Mouse (Mus musculus) macrophage (primary cell): Measurements from ENCODE around the gene Snrk. TPM values are rescaled to one million over a fixed set of nuclear protein-coding genes. Genes with fewer than 3 reads are reported as not detected.

Experiments used
- H3K27ac ChIP-seq: fragments of 350-480 bp; formaldehyde crosslinking; 2 replicates; pipeline ENCODE4 v1.9.0; 2021
- H3K36me3 ChIP-seq: fragments of 350-480 bp; formaldehyde crosslinking; 2 replicates; pipeline ENCODE4 v1.9.0; 2021; ENCODE audit errors: inconsistent target
- H3K4me3 ChIP-seq: fragments of 350-480 bp; formaldehyde crosslinking; 2 replicates; pipeline ENCODE4 v1.9.0; 2021; ENCODE audit errors: inconsistent target
- H3K79me2 ChIP-seq: fragments of 350-480 bp; formaldehyde crosslinking; 2 replicates; pipeline ENCODE4 v1.9.0; 2021; ENCODE audit errors: inconsistent target
- WGBS: methylation state at CpG from one replicate; pipeline ENCODE4 v1.1.7; 2026; ENCODE audit warnings: inconsistent platforms; ENCODE audit not compliant: missing documents; 5-methylcytosine and 5-hydroxymethylcytosine counted together
- polyA plus RNA-seq: library from polyadenylated mRNA; stranded (reverse); fragments of 250-400 nt; gene quantifications from 3 replicates; pipeline ENCODE4 v1.2.4, GENCODE M21; 2018; ENCODE audit warnings: inconsistent platforms

Snrk gene
- polyA plus RNA-seq, 1 experiment from 2014 or later = 37.8 TPM

DNA sequence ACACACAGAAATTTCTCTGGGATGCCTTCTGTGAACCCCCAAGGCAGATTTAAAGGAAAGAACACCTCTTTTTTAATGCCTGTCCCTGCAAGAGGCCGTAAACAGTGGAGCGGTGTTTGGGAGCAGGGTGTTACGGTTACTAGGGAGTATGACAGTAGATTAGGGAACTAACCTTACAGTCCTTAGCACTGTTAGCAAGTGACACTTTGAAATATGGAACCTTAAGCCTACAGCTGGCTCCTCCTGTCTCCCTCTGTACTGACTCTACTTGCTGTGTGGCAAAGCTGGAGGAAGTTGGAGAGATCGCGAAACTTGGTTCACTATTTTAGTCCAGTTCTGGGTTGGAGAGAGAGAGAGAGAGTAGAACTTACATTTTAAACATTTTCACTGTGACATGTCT lies 5.0 kb downstream of the Snrk start:
- H3K79me2 ChIP-seq = peaks cover 89% of the 10 kb centered on the region
- no peak overlapping the region for H3K27ac ChIP-seq
- no peaks in the 10 kb centered on the region for H3K36me3 ChIP-seq
- H3K4me3 ChIP-seq = no peak overlapping the region
- WGBS = 16% methylated on average over 5 of the region's 5 CpGs

DNA sequence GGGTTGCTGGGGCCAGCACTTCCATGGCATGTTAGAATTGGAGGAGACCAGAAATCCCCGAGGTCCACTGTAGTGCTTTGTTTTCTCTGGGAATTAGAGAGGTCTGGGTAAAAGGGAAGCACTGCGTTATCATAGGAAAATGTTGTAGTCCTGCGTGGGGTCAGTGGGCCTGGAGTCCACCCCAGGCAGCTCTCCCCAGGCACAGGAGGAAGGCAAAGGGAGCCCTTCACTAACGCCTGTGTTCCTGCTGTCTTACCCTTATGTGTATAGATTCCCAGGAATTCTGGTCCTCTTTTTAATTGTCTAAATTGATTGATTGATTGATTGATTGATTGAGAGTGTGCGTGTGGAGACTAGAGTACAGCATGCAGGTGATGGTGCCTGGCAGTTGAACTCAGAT lies 6.1 kb downstream of the Snrk start:
- Histone ChIP-seq H3K36me3 (no peaks in the 10 kb centered on the region), H3K27ac (no peak overlapping the region), H3K79me2 (peaks cover 94% of the 10 kb centered on the region), H3K4me3 (no peak overlapping the region)
- 88% methylated on average over 5 of the region's 5 CpGs for WGBS

DNA sequence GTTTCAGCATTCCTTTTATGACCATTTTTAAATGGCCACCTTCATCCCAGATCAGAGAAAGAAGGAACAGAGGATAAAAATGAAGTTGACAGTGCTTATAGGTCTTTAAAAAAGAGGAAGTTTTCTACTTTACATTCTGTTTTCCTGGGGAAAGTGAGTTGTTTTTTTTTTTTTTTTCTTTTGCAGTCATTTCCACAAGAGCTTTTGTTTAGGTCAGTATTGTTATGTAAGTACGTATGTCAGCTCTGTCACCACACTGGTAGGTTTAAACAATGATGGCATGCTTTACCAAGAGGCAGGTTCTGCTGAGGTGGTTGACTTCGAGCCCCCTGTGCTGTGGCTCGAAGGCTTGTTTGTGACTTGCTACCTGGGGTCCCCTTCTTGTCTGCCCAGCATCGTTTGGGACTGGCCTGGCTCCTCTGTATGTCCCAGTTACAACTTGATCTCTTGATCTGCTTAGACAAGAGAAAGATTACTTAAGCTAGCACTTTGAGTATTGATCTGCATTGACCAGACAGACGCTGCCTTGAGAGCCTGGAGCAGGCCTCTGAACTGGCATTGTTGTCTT lies 8.7 kb downstream of the Snrk start:
- 59% methylated on average over 5 of the region's 5 CpGs for WGBS
- Histone ChIP-seq H3K27ac (peak overlapping the region; percentile 15; the same call in 1 of the 2 replicates), H3K4me3 (no peak overlapping the region), H3K36me3 (no peaks in the 10 kb centered on the region), H3K79me2 (peaks cover 94% of the 10 kb centered on the region)

DNA sequence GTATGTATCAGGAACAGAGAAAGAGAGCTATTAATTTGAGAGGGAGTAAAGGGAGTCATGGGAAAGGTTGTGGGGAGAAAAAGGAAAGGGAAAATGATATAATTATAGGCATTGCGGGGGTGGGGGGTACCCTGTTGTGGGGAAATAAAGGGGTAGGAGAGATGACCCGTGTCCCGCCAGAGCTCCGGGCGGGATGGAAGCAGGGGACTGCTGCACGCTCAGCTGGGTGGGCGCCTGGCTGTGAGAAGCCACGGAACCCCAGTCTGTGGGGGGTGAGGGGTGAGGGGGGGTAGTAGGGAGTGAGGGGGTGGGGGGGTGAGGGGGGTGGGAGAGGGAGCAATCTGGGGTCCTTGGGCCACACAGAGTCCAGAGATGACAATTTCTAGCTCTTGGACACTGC lies 9.7 kb downstream of the Snrk start:
- H3K79me2 ChIP-seq = peaks cover 94% of the 10 kb centered on the region
- 95% methylated on average over 4 of the region's 8 CpGs for WGBS
- H3K27ac ChIP-seq = no peak overlapping the region
- no peak overlapping the region for H3K4me3 ChIP-seq
- H3K36me3 ChIP-seq = no peaks in the 10 kb centered on the region

DNA sequence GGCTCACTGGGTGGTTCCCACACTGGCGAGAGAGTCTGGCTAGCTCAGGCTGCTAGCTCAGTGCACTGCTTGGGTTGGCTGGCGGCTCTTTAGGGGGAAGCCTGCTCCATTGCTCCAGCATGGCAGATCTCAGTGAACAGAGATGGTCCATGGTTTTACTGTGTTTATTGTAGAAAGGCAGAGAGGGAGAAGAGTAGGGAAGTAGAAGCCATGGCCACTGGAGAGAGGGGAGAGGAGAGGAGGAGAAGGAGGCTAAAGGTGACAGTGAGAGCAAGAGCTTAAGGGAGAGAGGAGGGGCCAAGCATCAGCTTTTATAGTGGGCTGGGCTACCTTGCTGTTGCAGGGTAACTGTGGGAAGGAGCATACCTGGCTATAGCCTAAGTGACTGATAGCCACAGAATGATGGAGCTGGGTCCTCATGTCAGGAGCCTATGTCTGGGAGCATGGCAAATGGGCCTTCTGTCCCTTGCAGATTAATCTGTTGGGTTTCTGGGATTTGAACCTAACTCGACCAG lies 10.3 kb downstream of the Snrk start:
- Histone ChIP-seq H3K79me2 (peaks cover 98% of the 10 kb centered on the region), H3K27ac (no peak overlapping the region), H3K36me3 (no peaks in the 10 kb centered on the region), H3K4me3 (no peak overlapping the region)
- 93% methylated on average over 3 of the region's 3 CpGs for WGBS

DNA sequence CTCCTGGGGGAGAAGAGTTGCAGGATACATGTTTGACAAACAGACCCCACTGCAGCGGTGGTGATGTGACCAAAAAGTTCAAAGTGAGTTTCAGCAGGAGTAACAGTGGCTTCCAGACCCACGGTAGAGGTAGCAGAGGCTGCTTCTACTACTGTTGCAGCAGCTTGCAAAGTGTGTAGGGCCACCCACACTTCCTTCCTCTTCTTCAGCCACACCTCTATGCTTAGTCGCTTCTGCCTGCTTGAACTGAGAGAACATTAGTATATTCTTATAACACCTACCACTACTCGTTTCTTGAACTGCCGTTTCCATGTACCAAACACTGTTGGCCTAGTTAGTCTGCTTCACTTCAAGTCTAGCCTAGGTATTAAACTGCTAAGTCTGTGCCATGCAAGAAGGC lies 11.6 kb downstream of the Snrk start:
- Histone ChIP-seq H3K27ac (no peak overlapping the region), H3K36me3 (no peaks in the 10 kb centered on the region), H3K79me2 (peaks cover 85% of the 10 kb centered on the region), H3K4me3 (no peak overlapping the region)
- WGBS = 8% methylated on average over 5 of the region's 5 CpGs

DNA sequence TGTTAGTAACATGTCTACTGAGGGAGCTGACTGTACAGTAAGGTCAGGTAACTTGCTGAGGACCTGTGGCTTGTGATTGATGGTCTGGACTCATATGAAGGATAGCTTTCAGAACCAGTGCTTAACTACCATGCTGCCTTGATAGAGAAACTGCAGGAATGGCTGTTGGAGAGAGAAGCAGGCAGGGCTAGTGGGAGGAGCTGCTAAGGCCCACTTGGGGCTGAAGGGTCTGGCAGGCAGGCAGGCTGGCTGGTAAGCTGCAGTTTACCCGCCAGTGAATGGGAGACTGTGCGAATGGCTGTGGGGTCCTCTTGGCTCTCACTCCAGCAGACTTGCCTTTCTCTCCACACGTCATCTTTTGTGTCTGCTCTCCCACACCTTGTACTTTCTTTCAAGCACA lies 13.6 kb downstream of the Snrk start:
- Histone ChIP-seq H3K27ac (no peak overlapping the region), H3K79me2 (peaks cover 72% of the 10 kb centered on the region), H3K36me3 (no peaks in the 10 kb centered on the region), H3K4me3 (no peak overlapping the region)
- WGBS = 97% methylated on average over 3 of the region's 3 CpGs

DNA sequence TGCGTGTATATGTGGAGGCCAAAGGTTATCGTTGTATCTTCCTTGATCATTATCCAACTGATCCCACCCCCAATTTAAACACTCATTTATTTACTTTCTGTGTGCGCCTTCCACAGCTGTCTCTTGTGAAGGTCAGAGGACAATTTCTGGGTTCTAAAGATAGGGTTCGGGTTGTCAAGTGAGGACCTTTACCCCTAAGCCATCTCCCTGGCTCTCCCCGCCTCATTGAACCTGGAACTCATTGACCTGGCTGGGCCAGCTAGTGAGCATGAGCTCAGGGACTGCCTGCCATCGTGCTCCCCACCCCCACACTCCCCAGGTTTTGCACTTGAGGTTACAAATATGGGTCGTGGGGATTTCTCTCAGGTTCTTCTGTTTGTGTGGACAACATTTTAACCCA lies 15.1 kb downstream of the Snrk start:
- Histone ChIP-seq H3K79me2 (peaks cover 61% of the 10 kb centered on the region), H3K36me3 (peaks cover 4% of the 10 kb centered on the region; the same call in 1 of the 2 replicates), H3K4me3 (no peak overlapping the region), H3K27ac (no peak overlapping the region)
- WGBS = 92% methylated on average over 7 of the region's 7 CpGs

DNA sequence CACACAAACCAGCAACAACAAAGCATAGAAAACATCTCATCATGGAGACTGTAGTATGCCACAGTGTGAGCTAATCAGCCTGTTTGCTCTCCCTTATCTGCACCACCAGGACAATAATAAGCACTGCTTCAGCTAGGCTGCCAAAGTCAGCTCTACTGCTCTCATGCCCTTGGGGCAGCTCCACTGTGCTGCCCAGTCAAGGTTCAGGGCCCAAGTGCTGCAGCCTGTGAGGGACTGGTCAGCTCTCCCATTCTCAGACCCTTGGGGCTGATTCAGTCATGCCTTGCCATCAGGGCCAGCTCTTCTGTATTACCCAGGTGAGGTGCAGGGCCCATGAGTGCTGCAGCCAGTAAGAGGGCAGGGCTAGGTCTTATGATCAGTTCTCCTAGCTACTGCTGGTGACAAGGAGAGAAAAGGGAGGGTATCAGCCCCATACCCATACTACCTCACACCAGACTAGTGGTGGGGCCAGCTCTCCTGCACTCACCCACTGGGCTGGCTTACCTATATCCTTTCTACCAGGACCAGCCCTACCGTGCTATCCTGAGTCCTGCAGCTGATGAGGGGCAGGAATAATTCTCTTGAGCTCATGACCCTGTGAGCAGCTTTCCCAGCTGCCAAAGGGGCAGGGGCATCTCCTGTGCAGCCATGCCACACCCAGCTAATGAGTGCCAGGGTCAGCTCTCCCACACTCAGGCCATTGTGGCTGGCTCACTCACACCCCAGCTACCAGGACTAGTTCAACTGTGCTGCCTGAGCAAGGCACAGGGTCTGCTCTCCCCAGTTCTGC lies 18.2 kb downstream of the Snrk start:
- Histone ChIP-seq H3K79me2 (peaks cover 35% of the 10 kb centered on the region; the same call in 1 of the 2 replicates), H3K27ac (no peak overlapping the region), H3K4me3 (no peak overlapping the region), H3K36me3 (peaks cover 7% of the 10 kb centered on the region; the same call in 1 of the 2 replicates)
- WGBS = 100% methylated on average over 1 of the region's 1 CpGs

DNA sequence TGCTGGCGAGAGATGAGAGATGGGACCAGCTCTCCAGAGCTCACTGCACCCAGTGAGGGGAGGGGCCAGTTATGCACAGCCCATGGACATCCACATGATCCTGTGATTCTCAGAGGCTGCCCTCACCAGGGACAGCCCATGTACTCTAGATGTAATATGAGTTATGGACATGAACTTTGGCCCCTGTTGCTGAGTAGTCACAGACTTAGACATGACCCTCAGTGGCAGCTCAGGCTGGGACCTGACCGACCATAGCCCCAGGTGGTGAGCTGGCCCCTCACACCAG lies 18.8 kb downstream of the Snrk start:
- H3K27ac ChIP-seq = no peak overlapping the region
- 90% methylated on average over 2 of the region's 2 CpGs for WGBS
- H3K4me3 ChIP-seq = no peak overlapping the region
- H3K79me2 ChIP-seq = peaks cover 35% of the 10 kb centered on the region; the same call in 1 of the 2 replicates
- peaks cover 7% of the 10 kb centered on the region; the same call in 1 of the 2 replicates for H3K36me3 ChIP-seq

DNA sequence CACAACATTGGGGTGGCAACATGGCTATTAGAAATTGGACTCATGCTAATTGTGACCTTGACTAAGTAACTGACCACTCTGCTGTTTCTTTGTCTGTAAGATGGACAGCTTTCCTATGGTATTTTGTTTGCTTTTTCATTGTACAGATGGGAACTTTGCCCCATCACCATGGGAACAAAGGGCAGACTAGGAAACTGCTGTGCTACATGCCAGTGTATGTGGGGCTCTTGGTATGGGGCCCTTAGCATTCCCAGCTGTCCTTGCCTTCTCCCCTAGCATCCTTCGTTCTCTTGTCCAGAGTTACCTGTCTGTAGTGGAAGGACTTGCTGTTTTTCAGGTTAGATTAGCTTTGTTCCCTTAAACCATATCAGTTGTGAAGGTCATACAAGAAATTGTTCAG lies 20.9 kb downstream of the Snrk start:
- 100% methylated on average over 1 of the region's 1 CpGs for WGBS
- Histone ChIP-seq H3K4me3 (no peak overlapping the region), H3K27ac (no peak overlapping the region), H3K36me3 (peaks cover 8% of the 10 kb centered on the region; the same call in 1 of the 2 replicates), H3K79me2 (peaks cover 42% of the 10 kb centered on the region; the same call in 1 of the 2 replicates)

DNA sequence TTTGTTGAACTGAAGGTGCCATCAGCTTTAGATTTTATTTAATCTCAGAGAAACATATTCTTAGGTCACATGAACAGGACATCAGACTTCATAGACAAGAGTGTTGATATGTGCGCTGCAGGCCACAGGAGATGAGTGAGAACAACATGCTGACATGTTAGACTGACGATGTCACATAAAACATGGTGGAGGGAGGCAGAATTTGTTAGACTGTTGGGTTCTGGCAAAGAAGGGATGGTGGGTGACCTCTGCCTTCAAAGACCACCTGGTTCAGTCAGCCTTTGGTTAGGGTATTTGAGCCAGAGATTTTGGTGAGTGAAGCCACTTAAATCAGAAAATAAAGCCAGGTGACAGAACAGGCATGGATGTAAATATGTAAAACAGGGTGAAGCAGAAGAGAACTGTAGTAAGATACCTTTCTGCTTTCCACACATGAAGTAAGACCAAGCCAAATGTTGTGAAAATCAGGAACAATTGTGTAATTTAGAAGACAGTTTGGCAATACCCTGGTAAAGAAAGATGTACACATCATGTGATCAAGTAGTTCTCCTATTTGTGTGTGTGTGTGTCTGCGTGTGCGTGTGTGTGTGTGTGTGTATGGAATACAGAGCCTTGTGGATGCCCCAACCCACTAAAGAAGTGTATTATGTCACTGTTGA lies 21.4 kb downstream of the Snrk start:
- no peak overlapping the region for H3K4me3 ChIP-seq
- 53% methylated on average over 4 of the region's 4 CpGs for WGBS
- peaks cover 47% of the 10 kb centered on the region; the same call in 1 of the 2 replicates for H3K79me2 ChIP-seq
- H3K27ac ChIP-seq = no peak overlapping the region
- H3K36me3 ChIP-seq = peaks cover 13% of the 10 kb centered on the region; the same call in 1 of the 2 replicates

DNA sequence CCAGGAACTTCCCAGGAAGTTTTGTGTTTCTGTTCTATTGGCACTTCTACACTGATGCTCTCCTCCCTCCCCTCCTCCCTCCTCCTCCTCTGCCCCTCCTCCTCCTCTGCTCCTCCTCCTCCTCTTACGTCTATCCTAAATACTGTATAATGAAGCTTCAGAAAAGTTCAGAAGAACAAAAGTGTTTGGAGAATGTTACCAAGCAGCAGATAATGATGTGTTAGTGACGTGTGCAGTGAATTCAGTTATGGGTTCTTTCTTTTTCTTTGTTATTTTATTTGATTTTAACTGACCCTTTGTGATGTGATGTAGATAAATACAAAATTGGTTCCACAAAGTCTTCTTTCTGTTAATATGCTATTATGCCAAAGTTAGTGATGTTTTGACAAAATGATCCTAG lies 22.2 kb downstream of the Snrk start:
- WGBS = 93% methylated on average over 2 of the region's 2 CpGs
- H3K27ac ChIP-seq = no peak overlapping the region
- H3K4me3 ChIP-seq = no peak overlapping the region
- H3K79me2 ChIP-seq = peaks cover 50% of the 10 kb centered on the region; the same call in 1 of the 2 replicates
- H3K36me3 ChIP-seq = peaks cover 20% of the 10 kb centered on the region

DNA sequence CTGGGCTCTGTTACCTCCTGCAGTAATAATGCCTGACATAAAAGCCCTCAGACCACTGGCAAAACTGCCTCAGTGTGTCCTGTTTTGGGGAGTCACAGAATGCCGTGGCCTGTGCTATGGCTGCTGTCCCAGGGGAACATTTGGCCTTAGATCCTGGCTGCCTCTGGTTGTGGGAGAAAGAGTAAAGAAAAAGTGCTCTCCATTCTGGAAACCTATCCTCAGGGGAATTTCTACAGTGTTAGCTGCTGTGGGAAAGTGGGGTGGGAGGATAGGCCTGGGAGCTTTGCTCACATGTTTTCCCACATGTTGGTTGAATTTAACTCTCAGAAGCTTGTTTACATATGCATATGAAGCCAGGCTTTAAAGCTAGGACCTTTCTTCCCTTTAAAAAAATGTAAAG lies 26.2 kb downstream of the Snrk start:
- Histone ChIP-seq H3K4me3 (no peak overlapping the region), H3K79me2 (peaks cover 45% of the 10 kb centered on the region; the same call in 1 of the 2 replicates), H3K27ac (no peak overlapping the region), H3K36me3 (peaks cover 26% of the 10 kb centered on the region)
- WGBS = 100% methylated on average over 1 of the region's 1 CpGs

DNA sequence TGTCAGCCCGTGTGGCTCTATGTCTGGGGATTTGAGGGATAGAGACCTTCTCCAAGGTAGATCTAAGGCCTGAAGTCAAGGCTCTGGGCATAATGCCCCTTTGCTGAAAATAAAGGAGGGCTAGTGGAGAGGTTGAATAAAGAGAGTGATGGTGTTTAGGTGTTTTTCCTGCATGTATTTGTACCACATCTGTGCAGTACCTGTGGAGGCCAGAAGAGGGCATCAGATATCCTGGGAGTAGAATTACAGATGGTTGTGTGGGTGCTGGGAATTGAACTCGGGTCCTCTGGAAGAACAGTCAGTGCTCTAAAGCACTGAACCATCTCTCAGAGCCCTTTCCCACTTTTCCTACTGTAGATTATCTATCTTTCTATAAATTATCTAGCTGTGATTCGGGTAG lies 27.7 kb downstream of the Snrk start:
- no peak overlapping the region for H3K27ac ChIP-seq

More for the DNA sequence above, 27.7 kb downstream of the Snrk start:
- Histone ChIP-seq H3K79me2 (peaks cover 52% of the 10 kb centered on the region; the same call in 1 of the 2 replicates), H3K36me3 (peaks cover 26% of the 10 kb centered on the region), H3K4me3 (no peak overlapping the region)
- WGBS = 96% methylated on average over 3 of the region's 3 CpGs
